Mouse (Mus musculus) ES-E14 (cell line): ENCODE data around the gene Kcna10.

Experiments used
- HCFC1 ChIP-seq: IDR thresholded peaks from 2 replicates; pipeline ENCODE4 v1.6.1; 2012; ENCODE audit warnings: low read length, inconsistent platforms, borderline replicate concordance; ENCODE audit not compliant: insufficient read depth
- MAFK ChIP-seq: IDR thresholded peaks from 2 replicates; pipeline ENCODE4 v1.6.1; 2014; ENCODE audit warnings: mild to moderate bottlenecking, low read depth, low read length, inconsistent platforms; ENCODE audit not compliant: insufficient read depth
- ZC3H11A ChIP-seq: IDR thresholded peaks from 2 replicates; pipeline ENCODE4 v1.6.1; 2012; ENCODE audit warnings: low read depth, mild to moderate bottlenecking, inconsistent platforms, low read length, borderline replicate concordance

- TF ChIP-seq MAFK (no peak), ZC3H11A (no peak), HCFC1 (no peak)
These were observed 47.7 kb downstream of the Kcna10 start, which contains the start of gene A630076J17Rik for GRCm38 (mm10) chr3:107230527-107230926.
